Mouse (Mus musculus) urinary bladder, adult 2 months (tissue): ENCODE measurements around the gene H60b. TPM values are rescaled to one million over a fixed set of nuclear protein-coding genes. Genes with fewer than 3 reads are reported as not detected.
"Not testable (repeated sequence)": the region's sequence is repeated elsewhere in the genome, so short reads cannot be mapped to it uniquely, and the experiment has no call there.

Source experiments
- DNase-seq: peaks from one replicate; pipeline ENCODE4 v3.0.0; 2022; ENCODE audit warnings: low spot score
- polyA plus RNA-seq: library from polyadenylated mRNA; depleted of rRNA; stranded (reverse); fragments of >200 nt; gene quantifications from 2 replicates; pipeline ENCODE4 v1.2.3, GENCODE M21; 2012

H60b gene
- polyA plus RNA-seq, 1 experiment, result 0.87 TPM

- DNase-seq, result not testable (repeated sequence)
Observed at GRCm38 (mm10) chr10:22165328-22166003, 7.1 kb downstream of the H60b start.

GRCm38 (mm10) chr10:22166025-22166424 is 7.6 kb downstream of the H60b start:
- not testable (repeated sequence) for DNase-seq

- DNase-seq, result not testable (repeated sequence)
Observed at GRCm38 (mm10) chr10:22167061-22167460, 8.7 kb downstream of the H60b start.

- not testable (repeated sequence) for DNase-seq
Observed at GRCm38 (mm10) chr10:22169116-22169515, 10.7 kb downstream of the H60b start.

- DNase-seq, result not testable (repeated sequence)
Observed at GRCm38 (mm10) chr10:22172431-22173334, 14.3 kb downstream of the H60b start.

- DNase-seq, result not testable (repeated sequence)
Observed at GRCm38 (mm10) chr10:22173335-22174189, 15.2 kb downstream of the H60b start.

GRCm38 (mm10) chr10:22174190-22174487 is 15.8 kb downstream of the H60b start:
- DNase-seq, result not testable (repeated sequence)

- not testable (repeated sequence) for DNase-seq
Observed at GRCm38 (mm10) chr10:22176515-22176914, 18.1 kb downstream of the H60b start.

- not testable (repeated sequence) for DNase-seq
Observed at GRCm38 (mm10) chr10:22191035-22191434, 32.6 kb downstream of the H60b start.

GRCm38 (mm10) chr10:22201352-22201751 is 43.0 kb downstream of the H60b start:
- DNase-seq, result not testable (repeated sequence)

- DNase-seq, result not testable (repeated sequence)
Observed at GRCm38 (mm10) chr10:22202784-22203583, 44.6 kb downstream of the H60b start.

GRCm38 (mm10) chr10:22206443-22206842 is 48.1 kb downstream of the H60b start:
- DNase-seq, result not testable (repeated sequence)

- DNase-seq, result peak; percentile 23
Observed at GRCm38 (mm10) chr10:22212012-22212696, 53.8 kb downstream of the H60b start.

- not testable (repeated sequence) for DNase-seq
Observed at GRCm38 (mm10) chr10:22223474-22224349, 65.3 kb downstream of the H60b start.

GRCm38 (mm10) chr10:22265060-22265459 is 106.7 kb downstream of the H60b start:
- no peak for DNase-seq

GRCm38 (mm10) chr10:22270879-22271786 is 112.7 kb downstream of the H60b start:
- not testable (repeated sequence) for DNase-seq

GRCm38 (mm10) chr10:22272914-22273683 is 114.7 kb downstream of the H60b start:
- not testable (repeated sequence) for DNase-seq
